10 mouse cellular contexts compared by ENCODE assay signal in the genomic region with DNA sequence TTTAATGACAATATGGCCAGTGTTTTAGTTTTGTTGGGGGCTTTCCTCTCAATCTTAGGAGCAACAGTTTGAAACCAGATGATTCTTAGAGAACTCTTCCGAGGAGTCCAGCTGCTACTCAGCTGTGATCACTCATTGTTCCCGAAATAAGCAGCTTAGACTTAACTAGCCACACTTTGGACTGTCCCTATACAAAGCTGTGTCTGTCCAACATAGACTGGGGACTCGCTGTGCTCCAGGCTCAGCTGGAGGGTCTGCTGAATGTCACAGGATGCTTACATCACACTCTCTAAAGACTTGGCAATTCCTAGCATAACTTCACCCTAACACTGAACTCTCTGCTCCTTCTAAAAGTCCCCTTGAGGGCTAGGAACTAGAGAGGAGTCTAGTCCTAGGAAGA. TPM values are rescaled to one million over a fixed set of nuclear protein-coding genes. Genes with fewer than 3 reads are reported as not detected.
A peak's percentile ranks its signal among the peaks of the same experiment; 100 is the strongest.
DNase-seq lines count a peak whose midpoint lies in the region; ATAC-seq lines count a peak whose summit lies in the region.
"Had no signal": no experiment of that assay in that cellular context is flagged by ENCODE, and none has a peak within 500 bp of the region (broad histone marks: within the 10 kb centered on the region; RNA-seq: fewer than 3 reads in every experiment).

No protein-coding gene starts in this region.

- H3K27me3 ChIP-seq in limb, embryonic 11.5 days (ENCODE audit: control insufficient read depth, insufficient read depth, low read length): no peaks in the 10 kb centered on the region
- no peaks in the 10 kb centered on the region for H3K27me3 ChIP-seq in limb, embryonic 10.5 days (ENCODE audit: low read depth, poor library complexity, severe bottlenecking)
- H3K27me3 ChIP-seq in forebrain, embryonic 14.5 days (replicated peaks; ENCODE audit: control insufficient read depth, insufficient read depth, low read length): no peaks in the 10 kb centered on the region
- H3K27me3 ChIP-seq in intestine, embryonic 16.5 days (replicated peaks; ENCODE audit: control insufficient read depth, insufficient read depth, low read length): no peaks in the 10 kb centered on the region

- H3K4me3 ChIP-seq in limb, embryonic 11.5 days (ENCODE audit: low read depth, low read length): no peak overlapping the region
- H3K4me3 ChIP-seq in limb, embryonic 10.5 days: no peak overlapping the region
- no peak overlapping the region for H3K4me3 ChIP-seq in forebrain, embryonic 14.5 days (ENCODE audit: low read depth, low read length)
- no peak overlapping the region for H3K4me3 ChIP-seq in intestine, embryonic 16.5 days (ENCODE audit: low read length)
- H3K4me3 ChIP-seq: erythroblast, embryonic 14.5 days; myocyte had no signal

- H3K36me3 ChIP-seq in limb, embryonic 11.5 days (ENCODE audit: control insufficient read depth, insufficient read depth, low read length): no peaks in the 10 kb centered on the region
- no peaks in the 10 kb centered on the region for H3K36me3 ChIP-seq in limb, embryonic 10.5 days
- no peaks in the 10 kb centered on the region for H3K36me3 ChIP-seq in forebrain, embryonic 14.5 days (ENCODE audit: control insufficient read depth, insufficient read depth, low read length)
- H3K36me3 ChIP-seq in intestine, embryonic 16.5 days (ENCODE audit: control insufficient read depth, insufficient read depth, low read length): no peaks in the 10 kb centered on the region

- no peak overlapping the region for H3K9ac ChIP-seq in limb, embryonic 11.5 days (ENCODE audit: low read length)
- H3K9ac ChIP-seq in forebrain, embryonic 14.5 days (ENCODE audit: low read length): no peak overlapping the region
- no peak overlapping the region for H3K9ac ChIP-seq in intestine, embryonic 16.5 days (ENCODE audit: low read depth, low read length)

- no peak overlapping the region for H3K27ac ChIP-seq in limb, embryonic 11.5 days (replicated peaks; ENCODE audit: low read depth, low read length)
- no peak overlapping the region for H3K27ac ChIP-seq in limb, embryonic 10.5 days
- H3K27ac ChIP-seq in forebrain, embryonic 14.5 days (ENCODE audit: low read depth, low read length): no peak overlapping the region
- H3K27ac ChIP-seq in intestine, embryonic 16.5 days (ENCODE audit: low read length): no peak overlapping the region

- WGBS in limb, embryonic 11.5 days: 41% methylated on average over 3 of the region's 3 CpGs
- 55% methylated on average over 3 of the region's 3 CpGs for WGBS in limb, embryonic 10.5 days
- WGBS in forebrain, embryonic 14.5 days: 2% methylated on average over 3 of the region's 3 CpGs
- 31% methylated on average over 3 of the region's 3 CpGs for WGBS in intestine, embryonic 16.5 days

- DNase-seq in limb, embryonic 11.5 days (ENCODE audit: low spot score): peak; percentile 24
- no peak for DNase-seq in limb, embryonic 10.5 days (ENCODE audit: low spot score)
- no peak for DNase-seq in forebrain, embryonic 14.5 days (ENCODE audit: low spot score)
- peak; percentile 76 for DNase-seq in retina, postnatal 1 day
- DNase-seq in urinary bladder, postnatal 10 days (ENCODE audit: low spot score): no peak
- no peak for DNase-seq in urinary bladder, postnatal 25 days (ENCODE audit: low spot score)

- no peaks in the 10 kb centered on the region for H3K4me1 ChIP-seq in limb, embryonic 11.5 days (ENCODE audit: control insufficient read depth, insufficient read depth, low read length)
- H3K4me1 ChIP-seq in limb, embryonic 10.5 days: peaks cover 2% of the 10 kb centered on the region; the same call in 1 of the 2 replicates
- H3K4me1 ChIP-seq in forebrain, embryonic 14.5 days (ENCODE audit: control insufficient read depth, insufficient read depth, low read length): peaks cover 6% of the 10 kb centered on the region; the same call in 1 of the 2 replicates
- no peaks in the 10 kb centered on the region for H3K4me1 ChIP-seq in intestine, embryonic 16.5 days (ENCODE audit: control insufficient read depth, insufficient read depth, low read length)

- no peak for ATAC-seq in limb, embryonic 11.5 days (ENCODE audit: insufficient number of reproducible peaks, low FRiP score, low TSS enrichment, low read depth)
- peak; percentile 18; the same call in 1 of the 2 replicates for ATAC-seq in forebrain, embryonic 14.5 days
- ATAC-seq in intestine, embryonic 16.5 days: peak; percentile 80
- no peak for ATAC-seq in activated CD4-positive, CD25-positive, alpha-beta regulatory T cell, adult 4 months

- no peaks in the 10 kb centered on the region for H3K9me3 ChIP-seq in limb, embryonic 11.5 days (ENCODE audit: control insufficient read depth, low read length)
- no peaks in the 10 kb centered on the region for H3K9me3 ChIP-seq in limb, embryonic 10.5 days (replicated peaks)
- no peaks in the 10 kb centered on the region for H3K9me3 ChIP-seq in forebrain, embryonic 14.5 days (replicated peaks; ENCODE audit: control insufficient read depth, low read length)
- no peaks in the 10 kb centered on the region for H3K9me3 ChIP-seq in intestine, embryonic 16.5 days (ENCODE audit: control insufficient read depth, low read length)

- no peak overlapping the region for H3K4me2 ChIP-seq in limb, embryonic 11.5 days (ENCODE audit: low read depth, severe bottlenecking)
- H3K4me2 ChIP-seq in forebrain, embryonic 14.5 days (ENCODE audit: low read length): no peak overlapping the region
- no peak overlapping the region for H3K4me2 ChIP-seq in intestine, embryonic 16.5 days (ENCODE audit: low read depth, low read length)

RNA-seq across cellular contexts. Expression of gene Gulp1, which starts 40.4 kb away (rescaled TPM):
- 47.0 and 47.1 TPM in 2 replicates for polyA plus RNA-seq in limb, embryonic 11.5 days (2014; fragmentation: Nextera tagmentation; extraction: Ambion mirVana)
- 24.2 and 33.0 TPM in 2 replicates for polyA plus RNA-seq in limb, embryonic 10.5 days (2016; fragmentation: Nextera tagmentation; extraction: Ambion mirVana)
- 10.3 and 10.5 TPM in 2 replicates for polyA plus RNA-seq in forebrain, embryonic 14.5 days (2014; fragmentation: Nextera tagmentation; extraction: Ambion mirVana)
- 10.8 and 11.6 TPM in 2 replicates for polyA plus RNA-seq in intestine, embryonic 16.5 days (2015; fragmentation: Nextera tagmentation; extraction: Ambion mirVana)
- polyA plus RNA-seq in activated CD4-positive, CD25-positive, alpha-beta regulatory T cell, adult 4 months (2017; shearing (Covaris generic)): not detected
- polyA plus RNA-seq: erythroblast, embryonic 14.5 days had no signal

Comparison
In these comparisons a context has a peak if more than half of its experiments do, and no peak if none do; other contexts are left out.
1. DNase-seq: peak in limb, embryonic 11.5 days (single experiment) and retina, postnatal 1 day (single experiment); none in limb, embryonic 10.5 days (single experiment), forebrain, embryonic 14.5 days (single experiment), urinary bladder, postnatal 10 days (single experiment) and urinary bladder, postnatal 25 days (single experiment).
2. ATAC-seq: peak in forebrain, embryonic 14.5 days (single experiment) and intestine, embryonic 16.5 days (single experiment); none in limb, embryonic 11.5 days (single experiment) and activated CD4-positive, CD25-positive, alpha-beta regulatory T cell, adult 4 months (single experiment).
3. RNA of gene Gulp1, which starts 40.4 kb away (polyA plus RNA-seq): 47.0 to 47.1 TPM in limb, embryonic 11.5 days, 24.2 to 33.0 TPM in limb, embryonic 10.5 days, 10.8 to 11.6 TPM in intestine, embryonic 16.5 days and 10.3 to 10.5 TPM in forebrain, embryonic 14.5 days; not detected in activated CD4-positive, CD25-positive, alpha-beta regulatory T cell, adult 4 months; every median in the first group is over 10 times any median in the second.